Mouse (Mus musculus): ENCODE data around the gene Nudt16.
"Not testable (repeated sequence)": the region's sequence is repeated elsewhere in the genome, so short reads cannot be mapped to it uniquely, and the experiment has no call there.

DNA sequence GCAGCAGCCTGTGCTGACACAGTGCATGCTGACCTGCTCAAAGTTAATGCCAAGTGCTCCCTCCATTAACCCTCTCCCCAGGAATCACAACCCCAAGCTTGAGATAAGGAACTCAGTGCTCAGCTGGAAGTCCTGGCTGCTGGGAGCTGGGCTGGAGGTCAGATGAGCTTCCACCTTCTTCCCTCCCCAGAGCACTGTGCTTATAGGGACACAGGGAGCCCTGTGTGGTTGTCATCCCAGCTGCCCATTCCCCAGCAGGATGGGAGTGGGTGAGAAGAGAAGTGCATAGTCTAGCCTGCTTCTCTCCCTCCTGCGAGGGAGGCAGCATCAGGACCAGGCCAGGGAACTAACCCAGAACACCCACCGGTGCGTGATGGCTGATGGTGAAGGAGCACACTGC is 6.4 kb downstream of the Nudt16 start:
- TF ChIP-seq HCFC1 (IDR thresholded peaks at IDR 0.05; ENCODE audit: borderline replicate concordance, insufficient read depth, low read length); ZNF384 (IDR thresholded peaks at IDR 0.05; ENCODE audit: low read depth, low read length); CHD2 (IDR thresholded peaks at IDR 0.05; ENCODE audit: low read depth, low read length): not testable (repeated sequence)
